34 mouse cellular contexts compared by ENCODE assay signal in the genomic region with DNA sequence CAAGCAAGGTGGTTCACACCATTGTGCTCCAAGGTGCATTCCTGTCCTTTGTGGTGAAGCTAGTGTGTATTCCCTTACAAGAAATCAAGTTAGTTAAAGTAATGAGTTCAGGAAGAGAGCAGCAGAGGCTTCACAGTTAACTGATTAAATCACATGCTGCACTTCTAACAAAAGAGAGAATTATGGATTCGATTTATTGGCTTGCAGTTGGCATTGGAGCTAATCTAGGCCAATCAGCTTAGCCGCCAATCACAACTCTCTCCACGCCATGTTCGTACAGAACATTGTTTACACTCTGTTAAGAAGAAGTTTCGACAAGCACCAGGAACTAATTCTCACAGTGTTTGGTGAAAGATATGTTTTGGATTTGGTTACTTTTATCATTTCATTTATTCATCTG.
"Had no signal": no experiment of that assay in that cellular context is flagged by ENCODE, and none has a peak within 500 bp of the region (broad histone marks: within the 10 kb centered on the region; RNA-seq: fewer than 3 reads in every experiment).

No protein-coding gene starts in this region.

- H3K9ac ChIP-seq: heart, embryonic 12.5 days; heart, embryonic 13.5 days; heart, embryonic 15.5 days; hindbrain, embryonic 12.5 days; hindbrain, embryonic 13.5 days; hindbrain, embryonic 14.5 days; hindbrain, embryonic 15.5 days; intestine, embryonic 15.5 days; kidney, embryonic 15.5 days had no signal

- ATAC-seq: hindbrain, embryonic 16.5 days; hindbrain, postnatal 0 days; inflammation-experienced regulatory T-cells, adult 6 months; intestine, embryonic 15.5 days; intestine, embryonic 16.5 days; intestine, postnatal 0 days had no signal

- DNase-seq: heart, postnatal 10 days; heart, postnatal 14 days; heart, postnatal 36 days; heart, postnatal 4 days; kidney, adult 11 months; kidney, adult 2 months; kidney, adult 8-10 months; kidney, adult 9 months; kidney, postnatal 10 days; kidney, postnatal 14 days; kidney, postnatal 25 days; kidney, postnatal 36 days; kidney, postnatal 4 days; layer of hippocampus, adult 9-11 months; layer of hippocampus, postnatal 36 days had no signal

- H3K9me3 ChIP-seq: heart, embryonic 10.5 days; heart, embryonic 12.5 days; heart, embryonic 13.5 days; heart, embryonic 15.5 days; hindbrain, embryonic 10.5 days; hindbrain, embryonic 12.5 days; hindbrain, embryonic 13.5 days; hindbrain, embryonic 15.5 days; intestine, embryonic 15.5 days; kidney, embryonic 15.5 days had no signal

- H3K4me3 ChIP-seq: heart, embryonic 10.5 days; heart, embryonic 12.5 days; heart, embryonic 13.5 days; heart, embryonic 15.5 days; hindbrain, embryonic 10.5 days; hindbrain, embryonic 12.5 days; hindbrain, embryonic 13.5 days; hindbrain, embryonic 15.5 days; intestine, embryonic 15.5 days; kidney, embryonic 15.5 days; layer of hippocampus, adult 2 months had no signal

- H3K4me1 ChIP-seq: heart, embryonic 10.5 days; heart, embryonic 12.5 days; heart, embryonic 13.5 days; heart, embryonic 15.5 days; hindbrain, embryonic 10.5 days; hindbrain, embryonic 12.5 days; hindbrain, embryonic 13.5 days; hindbrain, embryonic 15.5 days; intestine, embryonic 15.5 days; kidney, embryonic 15.5 days had no signal

- H3K4me2 ChIP-seq: heart, embryonic 11.5 days; heart, embryonic 12.5 days; heart, embryonic 13.5 days; heart, embryonic 15.5 days; hindbrain, embryonic 12.5 days; hindbrain, embryonic 13.5 days; hindbrain, embryonic 14.5 days; hindbrain, embryonic 15.5 days; intestine, embryonic 15.5 days; kidney, embryonic 15.5 days had no signal

- H3K36me3 ChIP-seq: heart, embryonic 10.5 days; heart, embryonic 12.5 days; heart, embryonic 13.5 days; heart, embryonic 15.5 days; hindbrain, embryonic 10.5 days; hindbrain, embryonic 12.5 days; hindbrain, embryonic 13.5 days; hindbrain, embryonic 15.5 days; intestine, embryonic 15.5 days; kidney, embryonic 15.5 days had no signal

- H3K27ac ChIP-seq: heart, embryonic 10.5 days; heart, embryonic 13.5 days; heart, embryonic 15.5 days; hindbrain, embryonic 10.5 days; hindbrain, embryonic 12.5 days; hindbrain, embryonic 13.5 days; hindbrain, embryonic 14.5 days; hindbrain, embryonic 15.5 days; hindbrain, postnatal 0 days; intestine, embryonic 15.5 days; kidney, embryonic 15.5 days; kidney, postnatal 0 days; layer of hippocampus, adult 2 months had no signal

- H3K27me3 ChIP-seq: heart, embryonic 12.5 days; heart, embryonic 13.5 days; heart, embryonic 15.5 days; hindbrain, embryonic 12.5 days; hindbrain, embryonic 13.5 days; hindbrain, embryonic 15.5 days; intestine, embryonic 15.5 days; kidney, embryonic 15.5 days had no signal
